Mouse (Mus musculus): ENCODE measurements around the gene Kctd19. TPM values are rescaled to one million over a fixed set of nuclear protein-coding genes. Genes with fewer than 3 reads are reported as not detected.

Kctd19 gene
- polyA plus RNA-seq, 1 experiment from 2014 or later, result not detected

GRCm38 (mm10) chr8:105347428-105348221 is 65.7 kb downstream of the Kctd19 start, which contains the start of gene Fhod1:
Fhod1 (minus strand) TSS chr8:105347953.
- peak; percentile 93 for ATAC-seq (ENCODE audit: low read depth)
- peaks cover 56% of the 10 kb centered on the region for H3K27me3 ChIP-seq (ENCODE audit: control insufficient read depth, insufficient read depth, low read depth, low read length)
- H3K4me1 ChIP-seq (ENCODE audit: control insufficient read depth, low read depth, low read length), result peaks cover 27% of the 10 kb centered on the region
- under 1% methylated on average over 53 of the region's 53 CpGs for WGBS (ENCODE audit: insufficient replicate concordance)
- peak within 1 kb of the TSS; percentile 74 for H3K9ac ChIP-seq (ENCODE audit: low read depth, low read length)
- H3K27ac ChIP-seq (ENCODE audit: low read length), result peak within 1 kb of the TSS; percentile 65
- peak within 1 kb of the TSS; percentile 70 for H3K4me3 ChIP-seq (ENCODE audit: low read depth, low read length)
- H3K4me2 ChIP-seq (ENCODE audit: low read depth, low read length), result peak within 1 kb of the TSS; percentile 97
- no peaks in the 10 kb centered on the region for H3K36me3 ChIP-seq (ENCODE audit: control insufficient read depth, insufficient read depth)
- H3K9me3 ChIP-seq (replicated peaks; ENCODE audit: control insufficient read depth, low read length), result no peaks in the 10 kb centered on the region

DNA sequence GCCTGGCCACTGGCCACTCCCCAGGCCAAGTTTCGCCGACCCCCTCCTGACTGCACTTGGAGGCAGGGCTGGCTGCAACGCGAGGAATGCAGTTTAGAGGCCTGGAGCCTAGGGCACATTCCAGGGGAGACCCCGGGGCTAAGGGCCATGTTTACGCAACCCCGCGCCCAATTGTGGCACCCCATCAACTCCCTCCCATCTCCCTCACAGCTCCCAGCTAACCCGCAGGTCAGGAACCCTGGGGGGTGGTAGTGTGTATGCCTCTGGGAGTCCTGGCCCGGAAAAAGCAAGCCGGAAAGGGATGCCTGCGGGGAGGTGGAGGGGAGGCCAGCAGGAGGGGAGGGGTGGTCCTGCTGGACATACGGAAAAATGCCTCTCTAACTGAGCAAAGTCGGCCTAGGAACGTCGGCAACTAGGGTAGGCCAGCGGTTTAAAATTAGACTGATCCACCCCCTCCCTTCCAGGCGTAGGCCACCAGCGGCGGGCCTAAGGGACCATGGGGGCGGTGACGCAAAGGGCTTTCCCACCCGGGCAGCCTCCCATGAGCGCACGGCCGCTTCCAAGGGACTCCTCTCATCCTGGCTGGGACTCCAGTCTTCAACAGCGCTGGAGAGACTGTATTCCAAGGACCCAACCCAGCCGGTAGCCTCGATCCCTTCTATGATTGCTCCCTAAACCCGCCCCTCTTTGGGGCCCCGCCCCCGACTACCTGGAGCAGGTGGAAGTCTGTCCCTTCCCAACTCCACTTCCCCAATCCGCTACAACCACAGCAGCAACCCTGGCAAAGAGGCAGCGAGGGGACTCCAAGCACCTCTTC is 66.5 kb downstream of the Kctd19 start:
- peak overlapping the region; percentile 97 for H3K4me2 ChIP-seq (ENCODE audit: low read depth, low read length)
- no peaks in the 10 kb centered on the region for H3K9me3 ChIP-seq (replicated peaks; ENCODE audit: control insufficient read depth, low read length)
- H3K9ac ChIP-seq (ENCODE audit: low read depth, low read length), result peak overlapping the region; percentile 74
- 9% methylated on average over 34 of the region's 34 CpGs for WGBS (ENCODE audit: insufficient replicate concordance)
- peak; percentile 6; the same call in 1 of the 2 replicates for ATAC-seq (ENCODE audit: low read depth)
- H3K4me1 ChIP-seq (ENCODE audit: control insufficient read depth, low read depth, low read length), result peaks cover 27% of the 10 kb centered on the region
- H3K27me3 ChIP-seq (ENCODE audit: control insufficient read depth, insufficient read depth, low read depth, low read length), result peaks cover 56% of the 10 kb centered on the region
- H3K4me3 ChIP-seq (ENCODE audit: low read depth, low read length), result peak overlapping the region; percentile 70
- no peaks in the 10 kb centered on the region for H3K36me3 ChIP-seq (ENCODE audit: control insufficient read depth, insufficient read depth)
- H3K27ac ChIP-seq (ENCODE audit: low read length), result peak overlapping the region; percentile 65; the same call in 1 of the 2 replicates

DNA sequence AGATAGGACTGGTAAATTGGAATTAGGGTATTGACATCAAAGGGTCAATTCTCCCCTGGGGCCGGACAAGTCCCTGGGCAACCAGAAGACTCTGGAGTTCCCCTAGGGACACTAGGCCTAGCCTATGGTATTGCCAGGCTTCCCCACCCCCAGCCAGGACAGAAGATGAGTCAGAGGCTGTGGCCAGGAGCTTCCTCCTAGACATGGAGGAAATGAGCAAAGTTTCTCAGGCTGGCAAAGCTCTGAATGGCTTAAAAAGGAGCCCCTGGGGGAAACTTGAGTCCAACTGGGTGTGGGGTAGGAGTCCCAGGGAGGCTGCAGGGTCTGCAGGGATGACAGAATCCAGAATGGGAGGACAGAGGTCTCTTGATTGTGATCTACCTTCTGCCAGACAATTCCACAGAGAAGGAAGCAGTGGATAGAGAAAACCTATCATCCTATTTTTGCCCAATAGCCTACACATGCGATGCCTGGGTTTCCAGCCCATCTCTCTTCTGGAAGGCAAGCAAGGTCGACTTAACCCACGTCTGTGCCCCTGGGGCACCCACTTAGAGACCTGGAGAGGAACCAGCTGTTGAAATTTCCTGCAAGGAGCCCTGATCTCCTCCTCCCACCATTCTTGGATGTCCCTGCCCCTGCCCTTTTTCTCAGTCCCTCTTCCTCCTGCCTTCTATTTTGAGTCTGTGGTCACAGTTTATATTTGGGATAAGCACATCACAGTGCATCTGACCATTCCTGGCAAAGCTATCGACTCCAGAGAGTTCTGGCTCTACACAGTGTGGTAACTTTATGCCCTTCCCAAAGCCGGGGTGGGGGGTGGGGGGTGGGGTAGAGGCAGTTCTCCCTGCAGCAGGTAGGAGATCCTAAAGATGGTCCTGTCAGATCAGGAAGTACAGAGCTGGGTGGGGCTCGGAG is 68.0 kb downstream of the Kctd19 start:
- Histone ChIP-seq H3K36me3 (ENCODE audit: control insufficient read depth, insufficient read depth) (no peaks in the 10 kb centered on the region), H3K4me2 (ENCODE audit: low read depth, low read length) (no peak overlapping the region), H3K4me1 (ENCODE audit: control insufficient read depth, low read depth, low read length) (peaks cover 27% of the 10 kb centered on the region), H3K27me3 (ENCODE audit: control insufficient read depth, insufficient read depth, low read depth, low read length) (peaks cover 44% of the 10 kb centered on the region), H3K4me3 (ENCODE audit: low read depth, low read length) (no peak overlapping the region), H3K27ac (ENCODE audit: low read length) (no peak overlapping the region), H3K9me3 (replicated peaks; ENCODE audit: control insufficient read depth, low read length) (no peaks in the 10 kb centered on the region), H3K9ac (ENCODE audit: low read depth, low read length) (no peak overlapping the region)
- 32% methylated on average over 7 of the region's 7 CpGs for WGBS (ENCODE audit: insufficient replicate concordance)
- no peak for ATAC-seq (ENCODE audit: low read depth)

- Histone ChIP-seq H3K4me1 (ENCODE audit: control insufficient read depth, low read depth, low read length) (peaks cover 40% of the 10 kb centered on the region), H3K9ac (ENCODE audit: low read depth, low read length) (no peak overlapping the region), H3K27me3 (ENCODE audit: control insufficient read depth, insufficient read depth, low read depth, low read length) (peaks cover 31% of the 10 kb centered on the region), H3K36me3 (ENCODE audit: control insufficient read depth, insufficient read depth) (no peaks in the 10 kb centered on the region), H3K4me2 (ENCODE audit: low read depth, low read length) (no peak overlapping the region), H3K4me3 (ENCODE audit: low read depth, low read length) (no peak overlapping the region), H3K27ac (ENCODE audit: low read length) (no peak overlapping the region), H3K9me3 (replicated peaks; ENCODE audit: control insufficient read depth, low read length) (no peaks in the 10 kb centered on the region)
- 47% methylated on average over 8 of the region's 8 CpGs for WGBS (ENCODE audit: insufficient replicate concordance)
- no peak for ATAC-seq (ENCODE audit: low read depth)
Measured at GRCm38 (mm10) chr8:105343791-105344574, 69.3 kb downstream of the Kctd19 start.

DNA sequence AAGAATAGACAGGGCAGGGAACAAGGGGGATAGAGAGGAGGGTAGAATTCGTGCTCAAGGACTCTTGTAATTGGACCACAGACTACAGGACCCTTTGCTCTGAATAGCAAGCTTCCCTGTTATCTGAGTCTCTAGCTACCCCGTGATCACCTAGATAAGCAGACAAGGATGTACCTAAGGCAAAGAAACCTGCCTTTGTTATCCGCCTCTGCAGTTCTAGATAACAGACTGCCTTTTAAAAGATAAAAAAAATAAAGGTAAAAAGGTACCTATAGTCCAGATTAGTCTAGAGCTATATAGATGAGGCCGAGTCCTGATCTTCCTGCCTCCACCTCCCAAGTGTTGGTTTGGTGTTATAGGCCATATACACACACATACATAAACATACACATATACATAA is 70.5 kb downstream of the Kctd19 start:
- peaks cover 36% of the 10 kb centered on the region for H3K4me1 ChIP-seq (ENCODE audit: control insufficient read depth, low read depth, low read length)
- no peak overlapping the region for H3K9ac ChIP-seq (ENCODE audit: low read depth, low read length)
- H3K27ac ChIP-seq (ENCODE audit: low read length), result no peak overlapping the region
- H3K36me3 ChIP-seq (ENCODE audit: control insufficient read depth, insufficient read depth), result no peaks in the 10 kb centered on the region
- no peak overlapping the region for H3K4me2 ChIP-seq (ENCODE audit: low read depth, low read length)
- WGBS (ENCODE audit: insufficient replicate concordance), result 42% methylated on average over 4 of the region's 4 CpGs
- no peak overlapping the region for H3K4me3 ChIP-seq (ENCODE audit: low read depth, low read length)
- H3K9me3 ChIP-seq (replicated peaks; ENCODE audit: control insufficient read depth, low read length), result no peaks in the 10 kb centered on the region
- no peak for ATAC-seq (ENCODE audit: low read depth)
- H3K27me3 ChIP-seq (ENCODE audit: control insufficient read depth, insufficient read depth, low read depth, low read length), result peaks cover 19% of the 10 kb centered on the region

GRCm38 (mm10) chr8:105341399-105341798 is 71.9 kb downstream of the Kctd19 start:
- WGBS (ENCODE audit: insufficient replicate concordance), result 59% methylated on average over 8 of the region's 8 CpGs
- H3K4me1 ChIP-seq (ENCODE audit: control insufficient read depth, low read depth, low read length), result peaks cover 22% of the 10 kb centered on the region
- no peaks in the 10 kb centered on the region for H3K9me3 ChIP-seq (replicated peaks; ENCODE audit: control insufficient read depth, low read length)
- H3K27ac ChIP-seq (ENCODE audit: low read length), result no peak overlapping the region
- no peak overlapping the region for H3K9ac ChIP-seq (ENCODE audit: low read depth, low read length)
- H3K27me3 ChIP-seq (ENCODE audit: control insufficient read depth, insufficient read depth, low read depth, low read length), result peaks cover 5% of the 10 kb centered on the region
- H3K4me2 ChIP-seq (ENCODE audit: low read depth, low read length), result no peak overlapping the region
- H3K36me3 ChIP-seq (ENCODE audit: control insufficient read depth, insufficient read depth), result peaks cover 3% of the 10 kb centered on the region; the same call in 1 of the 2 replicates
- ATAC-seq (ENCODE audit: low read depth), result no peak
- no peak overlapping the region for H3K4me3 ChIP-seq (ENCODE audit: low read depth, low read length)

GRCm38 (mm10) chr8:105339886-105340635 is 73.2 kb downstream of the Kctd19 start:
- Histone ChIP-seq H3K27me3 (ENCODE audit: control insufficient read depth, insufficient read depth, low read depth, low read length) (no peaks in the 10 kb centered on the region), H3K27ac (ENCODE audit: low read length) (no peak overlapping the region), H3K36me3 (ENCODE audit: control insufficient read depth, insufficient read depth) (peaks cover 6% of the 10 kb centered on the region; the same call in 1 of the 2 replicates), H3K9ac (ENCODE audit: low read depth, low read length) (no peak overlapping the region), H3K4me2 (ENCODE audit: low read depth, low read length) (no peak overlapping the region), H3K9me3 (replicated peaks; ENCODE audit: control insufficient read depth, low read length) (no peaks in the 10 kb centered on the region), H3K4me1 (ENCODE audit: control insufficient read depth, low read depth, low read length) (peaks cover 20% of the 10 kb centered on the region), H3K4me3 (ENCODE audit: low read depth, low read length) (no peak overlapping the region)
- WGBS (ENCODE audit: insufficient replicate concordance), result 25% methylated on average over 6 of the region's 6 CpGs
- peak; percentile 69 for ATAC-seq (ENCODE audit: low read depth)

All from liver, embryonic 16.5 days (tissue).